Mouse (Mus musculus) T-helper 1 cell (primary cell): ENCODE results near the gene Duoxa2.

ENCODE experiments used
- in situ Hi-C: fragments of 300-600 bp; cut with MboI, MseI; formaldehyde crosslinking; loops from one replicate; pipeline ENCODE4 v1.15.1; 2025; ENCODE audit warnings: high pct_unique_total_duplicates

The Duoxa2 gene

GRCm38 (mm10) chr2:122351931-122352329 is 53.2 kb downstream of the Duoxa2 start:
- in situ Hi-C loops, result no loop called here
